Mouse (Mus musculus): Measurements from ENCODE around the gene Olfr263.
A peak's percentile ranks its signal among the peaks of the same experiment; 100 is the strongest.
"Not testable (repeated sequence)": the region's sequence is repeated elsewhere in the genome, so short reads cannot be mapped to it uniquely, and the experiment has no call there.

Olfr263 gene

GRCm38 (mm10) chr13:21129339-21129738, at the start of gene Olfr263:
Gene Olfr263, plus strand, starts transcription at chr13:21129639.
- not testable (repeated sequence) for DNase-seq (ENCODE audit: low read depth, low spot score)

GRCm38 (mm10) chr13:21082686-21083085, 46.8 kb upstream of the Olfr263 start:
- DNase-seq (ENCODE audit: low read depth, low spot score) = no peak

GRCm38 (mm10) chr13:21109759-21110158, 19.7 kb upstream of the Olfr263 start:
- no peak for DNase-seq (ENCODE audit: low read depth, low spot score)

GRCm38 (mm10) chr13:21110441-21110840, 19.0 kb upstream of the Olfr263 start:
- no peak for DNase-seq (ENCODE audit: low read depth, low spot score)

GRCm38 (mm10) chr13:21111183-21111582, 18.3 kb upstream of the Olfr263 start, which contains the start of gene Olfr1369-ps1:
Gene Olfr1369-ps1, plus strand, starts transcription at chr13:21111483.
- DNase-seq (ENCODE audit: low read depth, low spot score) = not testable (repeated sequence)

GRCm38 (mm10) chr13:21114121-21114520, 15.3 kb upstream of the Olfr263 start:
- no peak for DNase-seq (ENCODE audit: low read depth, low spot score)

GRCm38 (mm10) chr13:21142421-21142820, 13.0 kb downstream of the Olfr263 start:
- no peak for DNase-seq (ENCODE audit: low read depth, low spot score)

GRCm38 (mm10) chr13:21145767-21146166, 16.3 kb downstream of the Olfr263 start, which contains the start of gene Olfr1368:
Gene Olfr1368, minus strand, starts transcription at chr13:21145867.
- no peak for DNase-seq (ENCODE audit: low read depth, low spot score)

- DNase-seq (ENCODE audit: low read depth, low spot score) = no peak
These were observed 26.4 kb downstream of the Olfr263 start for GRCm38 (mm10) chr13:21155888-21156287.

- DNase-seq (ENCODE audit: low read depth, low spot score) = no peak
These were observed 28.6 kb downstream of the Olfr263 start for GRCm38 (mm10) chr13:21158071-21158470.

GRCm38 (mm10) chr13:21158785-21159474, 29.5 kb downstream of the Olfr263 start:
- DNase-seq (ENCODE audit: low read depth, low spot score) = peak; percentile 88

- DNase-seq (ENCODE audit: low read depth, low spot score) = peak; percentile 46
These were observed 30.0 kb downstream of the Olfr263 start for GRCm38 (mm10) chr13:21159475-21159819.

- DNase-seq (ENCODE audit: low read depth, low spot score) = peak; percentile 28
These were observed 30.6 kb downstream of the Olfr263 start for GRCm38 (mm10) chr13:21160041-21160511.

- DNase-seq (ENCODE audit: low read depth, low spot score) = peak; percentile 92
These were observed 31.5 kb downstream of the Olfr263 start for GRCm38 (mm10) chr13:21160657-21161590.

- DNase-seq (ENCODE audit: low read depth, low spot score) = no peak
These were observed 32.2 kb downstream of the Olfr263 start for GRCm38 (mm10) chr13:21161591-21161990.

- DNase-seq (ENCODE audit: low read depth, low spot score) = no peak
These were observed 33.2 kb downstream of the Olfr263 start for GRCm38 (mm10) chr13:21162591-21162990.

- DNase-seq (ENCODE audit: low read depth, low spot score) = peak; percentile 89
These were observed 37.8 kb downstream of the Olfr263 start for GRCm38 (mm10) chr13:21166936-21167909.

GRCm38 (mm10) chr13:21167910-21168300, 38.5 kb downstream of the Olfr263 start:
- peak; percentile 80 for DNase-seq (ENCODE audit: low read depth, low spot score)

- DNase-seq (ENCODE audit: low read depth, low spot score) = peak; percentile 66
These were observed 39.1 kb downstream of the Olfr263 start for GRCm38 (mm10) chr13:21168371-21169011.

- peak; percentile 51 for DNase-seq (ENCODE audit: low read depth, low spot score)
These were observed 39.8 kb downstream of the Olfr263 start for GRCm38 (mm10) chr13:21169121-21169656.

All from CD4-positive helper T cell, adult 2 months (primary cell).